Mouse (Mus musculus) megakaryocyte, embryonic 14.5 days (primary cell): Measurements from ENCODE around the gene Kifc1. TPM values are rescaled to one million over a fixed set of nuclear protein-coding genes. Genes with fewer than 3 reads are reported as not detected.

ENCODE experiments used
- H3K27me3 ChIP-seq: replicated peaks from 2 replicates; pipeline ENCODE3; 2012; ENCODE audit warnings: inconsistent platforms
- H3K36me3 ChIP-seq: replicated peaks from 2 replicates; pipeline ENCODE3; 2012; ENCODE audit warnings: low read length, inconsistent platforms, mixed read lengths
- H3K4me1 ChIP-seq: 2 replicates; pipeline ENCODE4 v1.6.1; 2012; ENCODE audit warnings: inconsistent platforms
- H3K4me3 ChIP-seq: replicated peaks from 2 replicates; pipeline ENCODE3; 2012; ENCODE audit warnings: moderate library complexity, mild to moderate bottlenecking, inconsistent platforms
- H3K9me3 ChIP-seq: 2 replicates; pipeline ENCODE4 v1.6.1; 2012; ENCODE audit warnings: inconsistent platforms
- FLI1 ChIP-seq: IDR thresholded peaks from 2 replicates; pipeline ENCODE4 v1.6.1; 2012; ENCODE audit warnings: low read length, inconsistent platforms, mixed read lengths
- GATA1 ChIP-seq: IDR thresholded peaks from 3 replicates; pipeline ENCODE4 v1.6.1; 2012; ENCODE audit warnings: mixed read lengths, low read length, inconsistent platforms, borderline replicate concordance
- polyA plus RNA-seq: library from polyadenylated mRNA; stranded (reverse); fragments of >175 nt; gene quantifications from 2 replicates; pipeline ENCODE4 v1.2.3, GENCODE M21; 2012; ENCODE audit warnings: low replicate concordance; ENCODE audit not compliant: insufficient read depth

Gene Kifc1
- polyA plus RNA-seq, 1 experiment, result 31.7 TPM

- Histone ChIP-seq H3K4me3 (peak overlapping the region; percentile 93), H3K27me3 (no peaks in the 10 kb centered on the region), H3K36me3 (peaks cover 63% of the 10 kb centered on the region), H3K9me3 (0 out of 2 replicates have a peak, but pooled peaks cover 5% of the 10 kb centered on the region), H3K4me1 (peaks cover 69% of the 10 kb centered on the region)
- TF ChIP-seq FLI1 (no peak), GATA1 (no peak)
Observed at GRCm38 (mm10) chr17:33919351-33920281, 29.2 kb upstream of the Kifc1 start.

GRCm38 (mm10) chr17:33918293-33919203, 28.1 kb upstream of the Kifc1 start:
- H3K27me3 ChIP-seq, result no peaks in the 10 kb centered on the region
- peaks cover 72% of the 10 kb centered on the region for H3K4me1 ChIP-seq
- H3K4me3 ChIP-seq, result peak overlapping the region; percentile 93
- TF ChIP-seq FLI1 (no peak), GATA1 (no peak)
- H3K36me3 ChIP-seq, result peaks cover 64% of the 10 kb centered on the region
- 0 out of 2 replicates have a peak, but pooled peaks cover 5% of the 10 kb centered on the region for H3K9me3 ChIP-seq

GRCm38 (mm10) chr17:33917656-33918292, 27.3 kb upstream of the Kifc1 start:
- TF ChIP-seq FLI1 (no peak), GATA1 (no peak)
- peaks cover 65% of the 10 kb centered on the region for H3K36me3 ChIP-seq
- H3K27me3 ChIP-seq, result no peaks in the 10 kb centered on the region
- peak overlapping the region; percentile 93 for H3K4me3 ChIP-seq
- peaks cover 77% of the 10 kb centered on the region for H3K4me1 ChIP-seq
- H3K9me3 ChIP-seq, result 0 out of 2 replicates have a peak, but pooled peaks cover 5% of the 10 kb centered on the region

DNA sequence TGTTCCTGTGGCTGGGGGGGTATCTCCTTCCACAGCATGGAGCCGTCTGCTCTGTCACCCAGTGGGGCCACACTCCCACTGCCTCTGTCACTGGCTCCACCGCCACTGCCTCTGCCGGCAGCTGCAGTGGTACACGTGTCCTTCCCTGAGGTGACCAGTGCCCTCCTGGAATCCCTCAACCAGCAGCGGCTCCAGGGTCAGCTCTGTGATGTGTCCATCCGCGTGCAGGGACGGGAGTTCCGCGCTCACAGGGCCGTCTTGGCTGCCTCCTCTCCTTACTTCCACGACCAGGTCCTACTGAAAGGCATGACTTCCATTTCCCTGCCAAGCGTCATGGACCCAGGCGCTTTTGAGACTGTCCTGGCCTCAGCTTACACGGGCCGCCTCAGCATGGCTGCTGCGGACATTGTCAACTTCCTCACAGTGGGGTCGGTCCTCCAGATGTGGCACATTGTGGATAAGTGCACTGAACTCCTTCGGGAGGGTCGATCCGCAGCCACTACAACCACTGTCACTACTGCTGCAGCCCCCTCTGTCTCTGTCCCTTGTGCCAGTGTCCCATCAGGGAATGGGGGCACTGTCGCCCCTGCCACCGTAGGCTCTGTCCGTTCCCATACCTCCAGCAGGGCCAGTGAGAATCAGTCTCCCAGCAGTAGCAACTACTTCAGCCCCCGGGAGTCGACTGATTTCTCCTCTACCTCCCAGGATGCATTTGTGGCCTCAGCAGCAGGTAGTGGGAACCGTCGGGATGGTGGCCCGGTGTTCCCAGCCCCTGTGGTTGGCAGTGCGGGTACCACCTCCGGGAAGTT, 26.6 kb upstream of the Kifc1 start:
- Histone ChIP-seq H3K4me1 (peaks cover 77% of the 10 kb centered on the region), H3K4me3 (peak overlapping the region; percentile 93), H3K9me3 (0 out of 2 replicates have a peak, but pooled peaks cover 5% of the 10 kb centered on the region), H3K36me3 (peaks cover 65% of the 10 kb centered on the region), H3K27me3 (no peaks in the 10 kb centered on the region)
- TF ChIP-seq FLI1, result no peak
- TF ChIP-seq GATA1, result no peak

DNA sequence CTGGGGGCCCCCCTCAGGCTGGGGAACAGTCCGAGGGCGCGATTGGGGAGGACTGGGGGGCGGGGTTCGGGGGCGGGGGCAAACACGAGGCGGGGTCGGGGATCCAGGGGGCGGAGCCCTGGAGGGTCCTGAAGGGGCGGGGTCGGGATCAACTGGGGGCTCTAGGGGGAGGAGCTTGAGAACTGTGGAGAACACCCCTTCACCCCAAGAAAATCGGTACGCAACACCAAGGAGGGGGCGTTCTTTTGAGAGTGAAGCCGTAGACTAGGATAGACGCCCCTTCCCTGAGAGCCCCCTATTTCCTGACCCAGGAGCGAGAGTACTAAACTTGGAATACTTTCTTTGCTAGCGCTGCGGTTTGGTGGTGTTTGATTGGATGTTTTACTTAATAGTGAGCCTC, 25.8 kb upstream of the Kifc1 start:
- Histone ChIP-seq H3K36me3 (peaks cover 65% of the 10 kb centered on the region), H3K9me3 (0 out of 2 replicates have a peak, but pooled peaks cover 5% of the 10 kb centered on the region), H3K4me1 (peaks cover 77% of the 10 kb centered on the region), H3K4me3 (peak overlapping the region; percentile 93), H3K27me3 (no peaks in the 10 kb centered on the region)
- TF ChIP-seq GATA1, result no peak
- TF ChIP-seq FLI1, result no peak

DNA sequence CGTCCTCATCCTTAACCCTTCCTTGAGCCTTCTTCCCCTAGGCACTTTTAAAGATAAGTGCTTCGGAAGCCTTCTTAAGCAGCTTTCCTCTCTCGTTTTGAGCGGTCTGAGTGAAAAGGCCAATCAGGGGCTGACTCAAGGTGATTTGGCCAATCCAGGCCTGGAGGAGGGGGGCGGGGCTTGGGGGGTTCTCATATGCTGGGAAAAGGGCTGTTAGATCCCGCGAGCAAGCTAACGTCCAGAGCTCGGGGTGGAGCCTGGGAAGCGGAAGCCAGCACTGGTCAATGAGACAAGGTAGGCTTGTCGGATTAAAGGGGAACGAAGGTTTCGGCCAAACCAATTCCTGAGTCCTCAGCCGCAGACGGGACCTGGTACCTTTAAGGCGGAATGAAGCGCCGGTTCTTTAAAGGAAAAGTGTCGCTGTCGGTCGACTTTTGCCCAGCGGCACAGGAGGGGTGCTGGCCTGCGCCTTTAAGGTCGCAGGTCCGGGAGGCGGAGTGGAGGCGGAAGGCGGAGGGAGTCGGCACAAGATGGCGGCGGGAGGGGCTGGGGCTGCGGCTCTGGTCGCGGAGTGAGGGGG, 25.3 kb upstream of the Kifc1 start, which contains the start of the genes Tapbp and Zbtb22:
Gene Tapbp (plus strand): TSS at position 229 of the 580 bp plus-strand sequence.
Gene Zbtb22 (plus strand): TSS at position 234 of the 580 bp plus-strand sequence.
- Histone ChIP-seq H3K36me3 (peaks cover 65% of the 10 kb centered on the region), H3K27me3 (no peaks in the 10 kb centered on the region), H3K4me3 (peak within 1 kb of the TSS; percentile 93), H3K4me1 (peaks cover 77% of the 10 kb centered on the region), H3K9me3 (0 out of 2 replicates have a peak, but pooled peaks cover 5% of the 10 kb centered on the region)
- TF ChIP-seq FLI1, result no peak

GRCm38 (mm10) chr17:33914969-33915391, 24.5 kb upstream of the Kifc1 start:
- Histone ChIP-seq H3K27me3 (no peaks in the 10 kb centered on the region), H3K4me1 (peaks cover 83% of the 10 kb centered on the region), H3K4me3 (peak overlapping the region; percentile 78), H3K36me3 (peaks cover 69% of the 10 kb centered on the region), H3K9me3 (0 out of 2 replicates have a peak, but pooled peaks cover 5% of the 10 kb centered on the region)
- TF ChIP-seq GATA1 (no peak), FLI1 (no peak)

DNA sequence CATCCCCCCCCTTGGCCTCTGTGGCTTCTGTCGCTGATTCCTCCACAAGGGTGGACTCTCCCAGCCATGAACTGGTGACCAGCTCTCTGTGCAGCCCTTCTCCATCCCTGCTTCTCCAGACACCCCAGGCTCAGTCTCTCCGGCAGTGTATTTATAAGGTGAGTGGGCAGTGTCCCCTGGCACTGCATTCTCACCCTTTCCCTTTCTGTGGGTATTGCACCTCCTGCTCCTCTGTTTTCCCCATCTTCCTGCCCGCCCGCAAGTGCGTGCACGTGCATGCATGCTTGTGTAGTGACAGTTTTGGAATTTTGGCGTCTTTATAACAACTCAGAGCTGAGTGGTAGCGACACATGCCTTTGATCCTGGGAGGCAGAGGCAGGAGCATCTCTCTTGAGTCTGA, 23.4 kb upstream of the Kifc1 start:
- H3K4me3 ChIP-seq, result peak overlapping the region; percentile 18
- H3K36me3 ChIP-seq, result peaks cover 69% of the 10 kb centered on the region

DNA sequence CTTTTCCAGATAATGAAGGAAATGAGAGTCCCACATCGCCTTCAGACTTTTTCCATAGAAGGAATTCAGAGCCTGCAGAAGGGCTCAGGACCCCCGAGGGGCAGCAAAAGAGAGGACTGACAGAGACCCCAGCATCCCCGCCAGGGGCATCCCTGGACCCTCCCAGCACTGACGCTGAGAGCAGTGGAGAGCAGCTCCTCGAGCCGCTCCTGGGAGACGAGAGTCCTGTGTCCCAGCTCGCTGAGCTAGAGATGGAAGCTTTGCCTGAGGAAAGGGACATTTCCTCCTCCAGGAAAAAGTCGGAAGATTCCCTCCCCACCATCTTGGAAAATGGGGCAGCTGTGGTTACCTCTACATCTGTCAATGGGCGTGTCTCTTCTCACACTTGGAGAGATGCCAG, 22.8 kb upstream of the Kifc1 start:
- Histone ChIP-seq H3K4me3 (no peak overlapping the region), H3K36me3 (peaks cover 63% of the 10 kb centered on the region), H3K9me3 (0 out of 2 replicates have a peak, but pooled peaks cover 5% of the 10 kb centered on the region), H3K27me3 (no peaks in the 10 kb centered on the region), H3K4me1 (peaks cover 84% of the 10 kb centered on the region)
- no peak for TF ChIP-seq FLI1
- no peak for TF ChIP-seq GATA1

More for the DNA sequence above, 23.4 kb upstream of the Kifc1 start:
- Histone ChIP-seq H3K9me3 (0 out of 2 replicates have a peak, but pooled peaks cover 5% of the 10 kb centered on the region), H3K4me1 (peaks cover 84% of the 10 kb centered on the region), H3K27me3 (no peaks in the 10 kb centered on the region)
- TF ChIP-seq GATA1 (no peak), FLI1 (no peak)
